Mouse (Mus musculus) liver, postnatal 0 days (tissue): ENCODE measurements around the gene Gpatch2l.

Experiments
- CTCF ChIP-seq: sonication (generic); IDR thresholded peaks from 2 replicates; pipeline ENCODE4 v1.5.1; 2016; ENCODE audit warnings: antibody characterized with exemption, low read depth
- EP300 ChIP-seq: IDR thresholded peaks from 2 replicates; pipeline ENCODE4 v1.6.1; 2016; ENCODE audit warnings: antibody characterized with exemption, low read depth, mild to moderate bottlenecking

DNA sequence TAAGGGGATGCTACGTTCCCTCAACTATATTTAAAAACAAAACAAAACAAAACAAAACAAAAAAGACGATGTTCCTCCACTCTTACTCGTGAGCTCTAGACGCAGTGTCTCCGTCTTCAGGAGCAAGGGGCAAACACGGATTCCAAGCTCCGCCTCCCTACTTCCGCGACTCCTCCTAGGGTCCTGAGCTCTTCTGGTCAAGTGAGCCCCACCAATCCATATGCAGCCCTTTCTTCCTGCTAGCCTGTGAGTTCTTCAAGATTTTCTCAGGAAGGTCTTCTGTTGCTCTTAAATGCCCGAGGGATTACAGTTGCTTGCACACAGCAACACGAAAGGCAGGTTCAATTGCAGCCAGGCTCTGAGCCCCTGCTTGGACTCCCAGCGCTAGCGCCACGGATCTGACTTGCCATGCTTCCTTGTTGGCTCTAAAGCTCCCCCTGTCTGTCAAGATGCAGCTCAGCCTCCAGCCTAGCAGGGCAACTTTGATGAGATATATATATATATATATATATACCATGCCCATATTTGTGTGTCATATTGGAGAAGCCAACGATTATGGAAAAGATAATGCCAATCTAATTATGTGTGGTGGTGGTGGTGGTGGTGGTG, 64.1 kb downstream of the Gpatch2l start:
- TF ChIP-seq CTCF (peak; percentile 52), EP300 (no peak)
